Mouse (Mus musculus) neutrophil, adult 83 days (primary cell): ENCODE measurements around the gene Cdkn3. TPM values are rescaled to one million over a fixed set of nuclear protein-coding genes. Genes with fewer than 3 reads are reported as not detected.

Source experiments
- total RNA-seq, 2 experiments: library from RNA; stranded (reverse); gene quantifications; one replicate each; pipeline ENCODE4 v1.2.4; 2023

Cdkn3 gene
- 10 to 100 TPM; 49.0 to 51.4 TPM for total RNA-seq

DNA sequence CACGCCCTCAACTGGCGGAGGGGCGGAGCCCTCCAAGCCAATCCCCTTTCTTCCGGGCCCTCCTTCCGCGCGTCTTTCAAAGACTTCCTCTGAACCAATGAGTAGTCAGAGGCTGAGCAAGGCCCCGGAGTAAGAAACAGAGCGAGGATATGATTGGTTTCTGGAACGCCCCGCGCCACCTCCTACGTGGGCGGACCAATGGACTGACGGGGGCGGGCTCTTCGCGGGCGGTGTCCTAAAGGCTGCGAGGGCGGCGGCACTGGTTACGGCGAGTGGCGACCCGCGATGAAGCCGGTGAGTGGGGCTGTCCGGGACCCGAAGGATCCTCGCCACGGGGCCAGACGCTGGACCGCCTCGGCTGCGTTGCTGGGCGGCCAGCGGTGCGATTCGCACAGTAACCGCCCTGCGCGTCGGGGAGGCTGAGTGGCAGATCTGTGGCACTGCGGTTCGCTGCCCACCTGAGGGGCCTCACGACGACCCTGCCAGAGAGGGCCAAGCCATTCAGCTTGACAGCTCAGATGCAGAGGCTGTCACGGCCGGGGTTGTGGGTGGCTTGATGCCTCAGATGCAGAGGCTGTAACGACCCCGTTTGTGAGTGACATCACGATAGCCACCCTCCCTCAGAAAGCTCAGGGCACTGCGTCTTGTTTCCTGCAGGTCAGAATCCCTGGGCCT is at the start of gene Cdkn3:
TSS of gene Cdkn3 (plus strand) at position 187 of the 675 bp plus-strand sequence.

DNA sequence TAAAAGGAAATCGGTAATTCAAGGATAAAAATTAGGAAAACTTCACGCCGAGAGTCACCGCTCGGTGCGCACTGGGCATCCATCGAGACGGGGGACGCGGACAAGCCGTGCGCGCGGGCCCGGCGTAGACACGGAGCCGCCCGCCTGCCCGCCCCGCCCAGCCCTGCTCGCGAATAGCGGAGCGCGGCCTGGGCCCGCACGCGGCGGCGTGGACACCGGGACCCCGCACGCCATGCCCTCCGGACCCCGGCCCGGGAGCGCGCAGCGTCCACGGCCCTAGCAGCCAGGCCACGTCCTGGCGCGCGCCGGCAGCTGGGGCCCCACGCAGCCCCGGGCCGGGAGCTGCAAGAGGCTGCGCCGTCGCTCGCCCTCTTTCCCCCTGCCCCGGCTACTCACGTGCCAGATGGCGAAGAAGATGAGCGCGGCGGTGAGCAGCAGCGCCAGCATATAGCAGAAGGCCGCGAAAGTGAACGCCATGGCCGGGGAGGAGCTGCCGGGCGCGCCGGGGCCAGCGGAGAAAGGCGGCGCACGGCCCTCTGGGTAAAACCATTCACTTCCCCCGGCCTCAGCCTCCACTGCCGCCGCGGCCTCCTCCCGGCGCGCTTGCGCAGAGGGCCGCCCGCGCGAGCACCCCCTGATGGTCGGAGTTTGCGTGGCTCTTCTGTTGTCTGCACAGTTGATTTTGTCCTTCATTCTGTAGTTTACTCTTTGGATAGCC is 27.6 kb downstream of the Cdkn3 start, which contains the start of gene Cnih1:
TSS of gene Cnih1 (minus strand) at position 625 of the 718 bp plus-strand sequence.

Other genes starting within 250 kb of the Cdkn3 start
- gene Cnih1, start 27.9 kb downstream of the Cdkn3 start, total RNA-seq, result 10 to 100 TPM; 24.2 to 27.7 TPM
- gene Gmfb, start 61.7 kb downstream of the Cdkn3 start, total RNA-seq, result 10 to 100 TPM; 62.9 to 69.8 TPM
- 10 to 100 TPM; 20.0 to 25.4 TPM for gene Cgrrf1, start 71.6 kb downstream of the Cdkn3 start, total RNA-seq
- gene Samd4, start 122.3 kb downstream of the Cdkn3 start, total RNA-seq, result 1 to 10 TPM in 1 of 2 experiments, under 1 TPM in 1; 0.60 to 1.2 TPM